Mouse (Mus musculus) kidney, adult 18-20 months (tissue): ENCODE results near the gene Ifi47.
A peak's percentile ranks its signal among the peaks of the same experiment; 100 is the strongest.
"Not testable (repeated sequence)": the region's sequence is repeated elsewhere in the genome, so short reads cannot be mapped to it uniquely, and the experiment has no call there.

Experiments used
- DNase-seq: peaks from one replicate; pipeline ENCODE4 v3.0.0; 2021

Gene Ifi47

DNA sequence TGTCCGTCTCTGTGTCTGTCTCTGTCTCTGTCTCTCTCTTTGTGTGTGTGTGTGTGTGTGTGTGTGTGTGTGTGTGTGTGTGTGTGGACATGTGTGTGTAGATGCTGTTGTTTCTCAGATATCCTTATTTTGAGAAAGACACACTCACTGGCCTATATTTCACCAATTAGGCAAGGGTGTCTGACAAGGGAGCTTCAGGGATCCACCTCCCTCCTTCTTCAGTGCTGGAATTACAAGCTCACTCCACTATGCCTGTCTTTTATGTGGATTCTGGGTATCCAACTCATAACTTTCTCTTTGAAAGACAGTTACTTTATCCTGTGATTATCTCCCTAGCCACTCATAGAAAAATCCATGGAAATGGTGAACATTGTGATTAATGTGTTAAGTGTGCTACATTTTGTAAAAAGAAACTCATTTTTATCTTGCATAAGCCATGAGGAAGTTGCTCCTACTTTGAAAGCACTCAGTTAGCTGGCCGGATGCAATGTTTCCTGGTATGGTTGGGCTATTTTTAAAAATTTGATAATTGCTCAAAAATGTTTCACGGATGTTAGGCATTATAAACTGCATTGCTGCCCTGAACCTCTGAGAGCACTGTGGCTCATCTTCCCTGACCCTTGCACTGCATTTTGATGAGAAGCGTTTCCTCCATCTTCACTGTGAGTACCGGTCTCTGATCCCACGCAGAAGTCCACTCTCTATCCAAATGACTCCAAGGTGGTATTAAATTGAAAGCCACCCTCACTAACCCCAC, at the start of gene Ifi47:
Ifi47 (plus strand) TSS at position 587 of the 757 bp plus-strand sequence.
- peak; percentile 33 for DNase-seq

DNA sequence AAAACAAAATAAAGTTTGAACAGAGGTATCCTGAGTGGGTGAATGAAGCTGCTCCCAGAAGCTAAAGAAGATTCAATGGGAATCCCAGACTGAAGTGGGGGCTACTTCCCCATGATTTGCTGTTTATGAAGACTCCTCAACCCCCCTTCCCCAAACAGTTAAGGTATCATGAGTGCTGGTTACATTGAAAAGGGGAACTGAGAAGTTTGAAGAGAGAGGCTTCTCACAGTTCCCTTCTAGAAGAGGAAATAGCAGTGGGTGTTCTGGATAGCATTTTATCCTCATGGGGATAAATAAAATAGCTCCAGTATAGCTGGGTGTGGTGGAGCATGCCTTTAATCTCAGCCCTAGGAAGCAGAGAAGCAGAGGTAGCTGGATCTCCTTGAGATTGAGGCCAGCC, 26.3 kb upstream of the Ifi47 start:
- not testable (repeated sequence) for DNase-seq

DNA sequence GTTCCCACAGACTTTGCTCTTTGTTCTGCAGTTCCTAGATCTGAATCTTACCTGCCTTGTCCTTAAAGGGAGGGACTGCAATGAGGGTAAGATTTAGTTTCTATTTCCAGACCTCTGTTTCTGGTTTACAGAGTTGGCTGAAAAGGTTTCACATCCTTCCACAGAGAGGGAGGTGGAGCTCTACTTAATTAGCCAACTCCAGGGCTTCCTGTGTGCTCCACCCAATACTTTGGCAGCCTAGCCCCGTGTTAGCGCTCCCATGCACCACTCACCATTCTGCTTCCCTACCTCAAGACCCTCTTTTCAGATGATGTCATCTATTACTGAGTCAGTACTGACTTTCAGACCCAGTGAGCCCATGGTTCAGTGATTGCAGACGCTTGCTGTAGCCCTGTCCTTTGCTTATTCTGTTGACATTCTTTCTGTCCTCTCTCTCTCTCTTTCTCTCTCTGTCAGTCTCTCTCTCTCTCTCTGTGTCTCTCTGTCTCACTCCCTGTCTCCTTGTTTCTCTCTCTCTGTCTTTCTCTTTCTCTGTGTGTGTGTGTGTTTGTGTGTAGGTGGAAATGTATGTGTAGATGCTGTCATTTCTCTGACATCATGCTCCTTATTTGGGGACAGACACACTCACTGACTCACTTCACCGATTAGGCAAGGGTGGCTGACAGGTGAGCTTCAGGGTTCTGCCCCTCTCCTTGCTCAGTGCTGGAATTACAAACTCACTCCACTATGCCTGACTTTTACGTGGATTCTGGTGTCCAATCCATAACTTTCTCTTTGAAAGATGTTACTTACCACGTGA, 25.1 kb upstream of the Ifi47 start, which contains the start of gene 9930111J21Rik2:
9930111J21Rik2 (minus strand) TSS at position 150 of the 799 bp plus-strand sequence.
- DNase-seq, result not testable (repeated sequence)

DNA sequence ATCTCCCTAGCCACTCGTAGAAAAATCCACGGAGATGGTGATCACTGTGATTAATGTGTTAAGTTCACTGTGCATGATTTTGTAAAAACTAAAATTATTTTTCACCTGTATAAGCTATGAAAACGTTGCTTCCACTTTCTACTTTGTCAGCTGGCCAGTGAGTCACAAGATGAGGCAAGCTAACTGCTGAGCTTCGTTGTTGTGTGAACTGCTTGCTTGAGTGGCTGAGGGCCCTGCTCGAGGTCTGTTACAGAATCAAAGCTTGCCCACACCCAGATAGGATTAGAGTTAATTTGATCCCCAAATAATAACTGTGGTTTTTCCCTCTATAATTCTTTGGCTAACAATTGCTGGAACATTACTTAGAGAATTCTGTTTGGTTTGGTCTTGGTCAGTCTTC, 24.5 kb upstream of the Ifi47 start:
- DNase-seq, result not testable (repeated sequence)

DNA sequence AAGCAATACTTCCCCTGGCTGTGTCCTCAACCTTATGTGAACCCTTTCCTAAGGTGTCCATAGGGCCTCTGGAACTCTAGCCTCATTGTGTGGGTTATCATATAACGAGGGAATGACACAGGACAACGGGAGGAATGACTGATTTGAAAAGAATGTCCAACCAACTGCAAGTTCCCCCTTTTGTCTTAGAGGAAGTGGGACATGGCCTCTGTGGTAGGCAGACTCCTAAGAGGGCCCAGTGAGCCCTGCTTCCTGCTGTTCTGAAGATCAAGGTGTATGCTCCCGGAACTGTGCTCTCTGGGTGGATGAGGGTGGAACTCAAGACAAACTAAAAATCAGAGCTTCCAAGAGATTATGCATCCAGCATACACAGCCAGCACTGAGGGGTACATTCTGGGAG, 16.3 kb upstream of the Ifi47 start:
- not testable (repeated sequence) for DNase-seq

DNA sequence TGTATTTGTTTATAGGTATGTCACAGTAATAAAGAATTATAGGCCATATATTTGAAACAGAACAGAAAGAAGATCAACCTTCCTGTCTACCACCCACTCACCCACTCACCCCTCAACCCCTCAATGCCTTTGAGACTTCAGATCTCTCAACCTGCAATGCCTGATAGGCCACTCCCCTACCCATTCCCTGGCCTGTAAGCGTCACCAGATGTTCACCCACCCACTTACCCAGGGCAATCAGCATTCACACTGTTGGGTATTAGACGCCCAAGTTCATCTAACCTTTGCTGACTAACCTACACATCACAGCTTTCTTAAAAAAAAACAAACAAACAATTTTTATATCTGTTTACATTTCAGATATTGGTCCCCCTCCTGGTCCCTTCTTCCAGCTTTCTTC, 14.5 kb upstream of the Ifi47 start:
- DNase-seq, result not testable (repeated sequence)

DNA sequence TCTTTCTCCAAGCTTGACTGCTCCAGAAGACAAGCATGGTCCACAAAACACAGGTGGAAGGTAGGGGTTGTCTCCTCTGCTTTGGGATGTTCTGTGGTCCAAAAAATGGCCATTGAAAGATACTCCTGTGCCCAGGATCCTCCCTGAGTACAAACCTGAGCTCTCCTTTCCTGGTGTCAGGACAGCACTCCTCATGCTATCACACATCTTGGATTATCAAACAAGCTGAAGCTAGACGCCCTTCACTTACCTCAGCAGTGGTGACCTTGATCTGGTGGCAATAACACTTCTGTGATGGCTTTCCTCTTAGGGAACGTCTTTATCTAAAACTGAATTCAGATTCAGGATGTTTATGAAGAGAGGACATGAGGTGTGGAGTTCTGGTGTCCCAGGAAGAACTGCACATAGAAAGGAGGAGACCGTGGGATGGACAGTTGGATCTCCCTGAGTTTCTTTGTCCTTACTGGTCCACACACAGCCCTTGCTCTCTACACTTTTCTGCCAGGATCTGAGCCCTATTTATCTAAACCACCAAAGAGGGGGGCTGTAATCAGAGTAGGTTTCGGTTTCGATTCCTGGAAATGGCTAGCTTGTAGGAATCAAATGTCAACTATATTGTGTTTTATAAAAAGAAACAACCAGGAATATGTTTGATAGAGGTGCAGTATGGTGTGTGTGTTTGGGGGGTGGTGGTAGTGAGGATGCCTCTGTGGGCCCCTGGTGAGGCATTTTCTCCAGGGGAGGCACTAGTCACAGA, 12.5 kb upstream of the Ifi47 start, which contains the start of gene Tgtp2:
Tgtp2 (minus strand) TSS at position 494 of the 757 bp plus-strand sequence.
- not testable (repeated sequence) for DNase-seq

DNA sequence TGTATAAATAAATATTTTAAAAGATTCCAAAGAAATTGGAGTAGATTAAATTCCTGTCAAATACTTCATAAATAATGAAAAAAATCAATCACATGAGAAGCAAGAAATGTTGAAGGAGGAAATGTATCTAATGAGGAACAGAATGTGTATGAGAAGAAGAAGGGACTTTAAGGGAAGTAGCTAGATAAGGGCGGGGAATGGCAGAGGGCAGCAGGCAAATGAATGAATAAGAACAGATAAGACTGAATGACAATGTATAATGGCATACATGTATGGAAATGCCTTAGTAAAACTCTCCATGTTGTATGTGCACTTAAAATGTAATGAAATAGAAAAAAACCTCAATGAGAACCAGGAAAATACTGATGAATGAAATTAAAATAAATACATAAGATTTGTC, 8.0 kb upstream of the Ifi47 start:
- DNase-seq, result no peak

DNA sequence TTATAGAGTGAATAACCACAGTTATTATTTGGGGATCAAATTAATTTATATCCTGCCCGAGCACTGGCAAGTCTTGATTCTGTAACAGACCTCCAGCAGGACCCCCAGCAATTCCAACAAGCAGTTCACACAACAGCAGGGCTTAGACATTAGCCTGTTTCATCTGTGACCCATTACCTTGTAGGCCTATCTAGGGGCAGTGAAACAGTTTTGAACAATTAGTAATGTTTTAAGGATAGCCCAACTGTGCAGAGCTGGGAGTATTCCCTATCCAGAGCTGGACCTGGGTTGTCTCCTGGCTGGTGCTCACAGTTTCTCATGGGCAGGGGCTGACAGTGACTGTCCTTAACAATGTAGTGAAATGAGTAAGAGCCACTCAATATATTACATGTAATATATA, 625 bp downstream of the Ifi47 start:
- no peak for DNase-seq

DNA sequence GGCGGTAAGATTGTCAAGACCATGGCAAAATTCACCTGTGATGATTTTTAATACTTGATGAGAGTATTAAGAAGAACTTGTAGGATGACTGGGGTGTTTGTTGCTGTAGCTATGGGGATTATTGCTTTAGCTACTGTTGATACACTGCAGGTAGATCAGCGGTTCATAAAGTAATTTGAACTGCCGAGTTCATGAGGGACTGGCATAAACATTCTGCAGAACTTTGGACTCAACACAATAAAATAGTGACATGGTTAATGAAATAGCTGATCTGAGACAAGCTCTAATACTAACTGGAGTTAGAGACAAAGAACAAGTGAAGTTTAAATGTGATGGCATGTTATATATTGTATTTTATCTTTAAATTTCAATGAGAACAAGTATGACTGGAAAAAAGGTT, 2.3 kb downstream of the Ifi47 start:
- DNase-seq, result no peak

DNA sequence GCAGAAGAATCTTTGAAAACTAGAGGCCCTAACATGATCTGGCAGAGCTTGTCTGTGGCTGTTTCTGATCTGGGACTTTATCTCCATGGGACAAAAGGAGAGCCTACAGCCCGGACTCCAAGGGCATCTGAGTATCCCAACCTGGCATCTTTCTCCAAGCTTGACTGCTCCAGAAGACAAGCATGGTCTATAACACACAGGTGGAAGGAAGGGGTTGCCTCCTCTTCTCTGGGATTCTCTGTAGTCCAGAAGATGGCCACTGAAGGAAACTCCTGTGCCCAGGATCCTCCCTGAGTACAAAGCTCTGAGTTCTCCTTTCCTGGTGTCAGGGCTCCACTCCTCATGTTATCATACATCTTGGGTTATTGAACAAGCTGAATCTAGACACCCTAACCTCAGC, 4.2 kb downstream of the Ifi47 start:
- no peak for DNase-seq

DNA sequence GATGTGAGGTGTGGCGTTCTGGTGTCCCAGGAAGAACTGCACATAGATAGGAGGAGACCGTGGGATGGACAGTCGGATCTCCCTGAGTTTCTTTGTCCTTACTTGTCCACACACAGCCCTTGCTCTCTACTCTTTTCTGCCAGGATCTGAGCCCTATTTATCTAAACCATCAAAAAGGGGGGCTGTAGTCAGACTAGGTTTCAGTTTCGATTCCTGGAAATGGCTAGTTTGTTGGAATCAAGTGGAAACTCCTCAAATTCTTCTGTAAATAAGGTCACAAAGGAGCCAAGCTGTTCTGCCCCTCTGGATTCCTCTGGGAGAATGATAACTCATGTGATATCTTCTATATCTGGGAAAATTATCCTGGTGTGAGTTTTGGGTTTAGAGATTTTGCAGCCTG, 5.0 kb downstream of the Ifi47 start:
- DNase-seq, result no peak

DNA sequence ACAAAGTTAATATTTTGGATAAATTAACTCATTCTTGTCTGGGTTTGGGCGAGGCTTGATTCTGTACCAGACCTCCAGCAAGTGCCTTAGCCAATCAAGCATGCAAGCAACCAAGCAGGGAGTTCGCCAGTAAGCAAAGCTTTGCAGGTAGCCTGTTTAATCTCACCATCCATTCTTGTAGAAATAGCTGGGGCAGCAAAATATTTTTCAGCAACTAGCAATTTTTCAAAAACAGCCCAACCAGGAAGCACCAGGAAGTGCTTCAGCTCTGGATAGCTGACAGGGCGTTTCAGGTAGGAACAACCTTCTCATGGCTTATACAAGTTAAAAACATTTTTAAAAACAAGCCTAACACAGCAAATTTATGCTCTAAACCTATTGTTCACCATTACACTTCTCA, 5.5 kb downstream of the Ifi47 start:
- no peak for DNase-seq

DNA sequence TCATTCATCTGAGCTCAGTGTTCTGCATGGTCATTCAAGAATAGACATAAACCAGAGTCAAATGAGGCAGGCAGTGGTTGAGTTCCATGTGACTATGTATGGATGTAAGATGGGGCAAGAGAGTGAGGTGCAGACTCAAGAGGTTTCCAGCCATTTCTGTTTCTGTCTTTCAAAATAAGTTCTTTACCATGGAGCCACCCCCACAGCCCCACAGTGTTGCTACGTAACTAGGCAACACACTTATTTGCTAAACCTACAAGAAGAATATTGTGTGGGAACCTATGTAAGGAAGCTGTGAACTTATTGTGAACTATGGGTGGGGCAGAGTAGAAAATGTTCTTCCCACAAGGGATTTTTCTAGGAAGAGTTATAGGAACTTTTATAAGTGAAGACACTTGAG, 6.8 kb downstream of the Ifi47 start:
- no peak for DNase-seq

DNA sequence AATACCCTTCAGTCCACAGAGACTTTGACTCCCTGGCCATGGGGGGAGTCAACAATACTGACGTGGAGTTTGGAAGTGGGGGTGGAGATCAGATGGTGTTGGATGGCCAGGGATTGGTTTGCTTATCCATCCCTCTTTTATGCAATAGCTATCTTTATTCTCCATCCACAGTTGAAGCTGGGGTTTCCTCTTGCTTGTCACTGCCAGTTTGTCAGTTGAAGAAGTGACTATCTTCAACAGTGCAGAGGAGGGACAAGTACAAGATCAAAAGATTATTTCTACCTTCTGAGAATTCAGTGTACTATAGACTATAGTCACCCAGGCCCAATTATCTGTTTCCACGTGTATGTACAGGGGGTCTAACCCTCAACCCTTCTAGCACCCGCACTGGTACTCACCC, 7.4 kb downstream of the Ifi47 start:
- no peak for DNase-seq

DNA sequence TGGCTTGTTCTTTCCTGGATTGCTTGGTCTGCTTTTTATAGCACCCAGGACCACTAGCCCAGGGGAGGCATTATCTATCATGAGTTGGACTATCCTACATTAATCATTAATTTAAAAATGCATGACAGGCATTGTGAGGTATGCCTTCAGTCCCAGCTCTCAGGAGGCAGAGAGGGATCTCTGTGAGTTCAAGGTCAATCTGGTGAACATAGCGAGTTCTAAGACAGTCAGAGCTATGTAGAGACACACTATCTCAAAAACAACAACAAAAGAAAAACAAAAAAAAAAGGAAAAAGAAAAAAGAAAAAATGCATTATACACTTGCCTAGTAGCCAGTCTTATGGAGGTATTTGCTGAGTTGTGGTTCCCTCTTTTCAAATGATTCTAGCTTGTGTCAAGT, 8.0 kb downstream of the Ifi47 start:
- DNase-seq, result no peak

DNA sequence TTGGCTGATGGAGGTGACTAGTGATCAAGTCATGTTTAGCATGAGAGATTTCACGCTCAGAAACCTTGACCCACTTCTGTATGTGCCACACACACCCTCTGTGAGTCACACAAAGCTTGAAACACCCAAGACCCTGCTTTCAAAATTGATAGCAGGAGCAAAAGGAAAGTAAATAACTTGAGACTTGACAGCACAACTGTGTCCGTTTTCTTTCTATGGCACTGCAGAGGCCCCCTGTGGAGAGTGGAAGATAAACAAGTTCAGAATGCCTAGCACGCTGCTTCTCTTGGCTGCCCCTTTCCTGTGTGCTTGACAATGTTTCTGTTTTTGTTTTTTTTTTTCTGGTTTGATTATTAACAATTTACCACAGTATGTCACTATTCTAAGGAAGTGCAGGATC, 8.5 kb downstream of the Ifi47 start:
- peak; percentile 28 for DNase-seq

DNA sequence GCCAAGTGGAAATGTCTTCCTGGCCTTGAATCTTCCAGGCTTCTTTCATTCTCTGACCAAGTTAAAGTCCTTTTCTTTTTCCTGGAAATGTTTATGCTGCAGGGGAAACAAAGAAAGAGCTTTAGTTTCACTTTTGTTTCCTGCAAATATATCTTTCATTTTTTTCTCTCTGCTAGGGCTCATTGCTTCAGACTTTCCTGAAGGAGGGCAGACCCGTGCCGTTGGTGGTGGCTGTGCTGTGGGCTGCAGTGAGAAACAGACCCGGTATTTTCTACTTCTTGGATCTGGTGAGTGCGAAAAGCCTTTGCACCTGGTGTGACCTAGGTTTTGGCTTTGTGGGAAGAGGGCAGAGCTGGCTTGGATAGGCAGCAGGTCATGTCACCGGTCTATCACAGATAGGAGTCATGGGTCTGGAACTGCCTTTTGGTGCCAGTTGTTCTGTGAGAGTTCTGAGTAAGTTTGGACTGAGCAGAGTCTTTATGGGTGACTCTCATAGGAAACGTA, 10.5 kb downstream of the Ifi47 start:
- peak; percentile 14 for DNase-seq

DNA sequence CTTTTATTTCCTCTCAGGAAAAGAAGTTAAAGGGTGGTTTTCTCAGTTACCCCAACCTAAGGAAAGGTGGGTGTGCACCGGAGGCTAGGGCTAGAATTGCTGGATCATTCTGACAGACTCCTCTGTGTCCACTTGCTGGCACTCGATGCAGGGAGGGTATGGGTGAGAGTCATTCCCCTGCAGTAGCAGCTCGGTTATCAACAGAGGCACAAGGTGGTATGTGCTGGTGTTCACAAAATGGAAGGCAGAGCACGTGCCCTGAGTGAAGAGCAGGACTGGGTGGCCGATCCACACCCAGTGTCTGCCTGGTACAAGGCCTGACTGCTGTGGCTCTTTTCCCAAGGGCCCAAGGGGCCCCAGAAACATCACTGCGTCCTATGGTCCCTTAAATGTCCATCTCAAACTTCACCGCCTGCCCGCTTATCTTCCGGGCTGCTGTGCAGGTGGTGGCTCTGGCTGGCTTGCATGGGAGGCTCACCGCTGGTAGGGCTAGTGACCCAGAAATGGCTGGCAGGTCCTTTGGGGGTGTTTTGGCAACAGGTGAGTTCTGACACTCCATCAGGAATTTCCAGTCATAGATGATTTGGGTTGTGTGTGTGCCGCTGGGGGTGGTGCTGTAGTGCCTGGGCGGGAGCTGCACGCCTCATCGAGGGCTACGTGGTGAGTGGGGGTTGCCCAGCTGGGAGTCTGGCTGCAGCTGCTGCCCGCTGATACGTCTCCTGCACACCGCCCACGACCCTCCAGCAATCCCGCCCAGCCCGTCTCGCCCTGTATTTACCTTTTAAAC, 11.6 kb downstream of the Ifi47 start:
- DNase-seq, result no peak

DNA sequence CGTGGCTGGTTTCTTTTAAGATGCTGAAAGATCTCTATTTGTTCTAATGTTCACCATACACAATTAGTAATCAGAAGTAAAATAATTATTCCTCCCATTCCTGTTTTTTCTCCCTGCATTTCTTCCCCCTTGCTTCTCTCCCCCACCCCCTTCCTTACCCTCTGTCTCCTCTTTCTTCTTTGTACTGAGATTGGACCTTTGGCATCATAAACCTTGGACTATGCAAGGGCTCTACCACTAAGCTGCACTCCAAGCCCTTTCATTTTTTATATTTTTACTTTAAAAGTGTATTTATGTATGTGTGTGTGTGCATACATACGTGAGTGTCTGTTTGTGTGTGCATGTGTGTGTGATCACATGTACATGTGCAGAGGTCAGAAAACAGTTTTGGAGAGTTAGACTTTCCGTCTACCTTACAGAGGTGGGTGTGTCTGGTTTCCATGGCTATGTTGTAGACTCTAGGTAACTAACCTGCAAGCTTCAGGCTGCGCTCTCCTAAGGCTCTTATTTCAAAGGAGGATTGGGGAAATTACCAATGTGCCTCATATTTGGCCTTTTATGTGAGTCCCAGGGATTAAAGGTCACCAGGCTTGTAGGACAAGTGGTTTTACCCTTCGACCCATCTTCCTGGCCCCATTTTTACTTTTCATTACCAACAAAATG, 12.7 kb downstream of the Ifi47 start:
- no peak for DNase-seq

DNA sequence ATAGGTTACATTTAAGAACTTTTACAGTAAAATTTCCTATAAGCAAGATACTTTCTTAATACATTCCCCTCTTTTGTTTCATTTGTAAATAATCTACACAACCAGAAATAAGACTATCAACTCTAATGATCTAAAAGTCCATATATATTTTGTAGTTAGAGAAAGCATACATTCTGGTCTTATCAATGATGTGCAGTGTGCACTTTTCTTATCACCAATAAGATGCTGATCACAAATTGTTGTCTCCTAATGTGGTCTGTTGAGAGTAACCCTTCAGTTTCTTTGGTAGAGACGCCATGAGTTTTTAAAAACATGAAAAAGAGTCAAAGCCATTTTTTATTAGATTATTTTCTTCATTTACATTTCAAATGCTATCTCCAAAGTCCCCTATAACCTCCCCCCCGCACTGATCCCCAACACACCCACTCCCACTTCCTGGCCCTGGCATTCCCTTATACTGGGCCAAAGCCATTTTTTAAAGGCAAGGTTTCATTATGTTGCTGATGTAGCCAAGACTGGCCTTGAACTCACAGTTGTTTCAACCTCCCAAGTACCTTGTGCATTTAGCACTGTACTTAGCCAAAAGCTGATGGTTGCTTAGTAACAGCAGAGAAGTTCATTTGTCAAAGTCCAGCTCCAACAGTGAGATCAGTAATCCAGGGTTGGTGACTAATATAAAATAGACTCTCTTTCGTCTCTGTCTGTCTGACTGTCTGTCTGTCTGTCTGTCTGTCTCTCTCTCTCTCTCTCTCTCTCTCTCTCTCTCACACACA, 13.5 kb downstream of the Ifi47 start:
- DNase-seq, result no peak
